Mouse (Mus musculus) midbrain, embryonic 14.5 days (tissue): Measurements from ENCODE around the gene Ajm1. TPM values are rescaled to one million over a fixed set of nuclear protein-coding genes. Genes with fewer than 3 reads are reported as not detected.

ENCODE experiments used
- ATAC-seq: fragments of 200-750 bp; cut with Nextera tagmentation; 2 replicates; pipeline ENCODE4 v1.8.0; 2017; ENCODE audit warnings: moderate number of reproducible peaks, moderate library complexity; ENCODE audit not compliant: low FRiP score, low TSS enrichment
- DNase-seq: peaks from one replicate; pipeline ENCODE4 v3.0.0-alpha.2; 2015
- H3K27ac ChIP-seq: fragments of 300-500 bp; sonication (generic); replicated peaks from 2 replicates; pipeline ENCODE4 v1.5.1; 2014; ENCODE audit warnings: mild to moderate bottlenecking, low read depth, low read length, moderate library complexity
- H3K27me3 ChIP-seq: fragments of 300-500 bp; sonication (generic); 2 replicates; pipeline ENCODE4 v1.6.1; 2014; ENCODE audit warnings: low read length, control low read depth, mixed read lengths; ENCODE audit not compliant: control insufficient read depth, insufficient read depth
- H3K36me3 ChIP-seq: fragments of 300-500 bp; sonication (generic); 2 replicates; pipeline ENCODE4 v1.6.1; 2014; ENCODE audit warnings: low read length, control low read depth; ENCODE audit not compliant: control insufficient read depth, insufficient read depth
- H3K4me1 ChIP-seq: fragments of 300-500 bp; sonication (generic); 2 replicates; pipeline ENCODE4 v1.6.1; 2014; ENCODE audit warnings: mild to moderate bottlenecking, antibody characterized with exemption, low read length, control low read depth; ENCODE audit not compliant: control insufficient read depth, insufficient read depth
- H3K4me2 ChIP-seq: fragments of 300-500 bp; sonication (generic); 2 replicates; pipeline ENCODE4 v1.6.1; 2014; ENCODE audit warnings: mild to moderate bottlenecking, low read length, moderate library complexity
- H3K4me3 ChIP-seq: fragments of 300-500 bp; sonication (generic); replicated peaks from 2 replicates; pipeline ENCODE4 v1.5.1; 2014; ENCODE audit warnings: low read depth, low read length
- H3K9ac ChIP-seq: fragments of 300-500 bp; sonication (generic); replicated peaks from 2 replicates; pipeline ENCODE4 v1.6.1; 2014; ENCODE audit warnings: mild to moderate bottlenecking, low read length, moderate library complexity
- H3K9me3 ChIP-seq: fragments of 300-500 bp; sonication (generic); 2 replicates; pipeline ENCODE4 v1.6.1; 2016; ENCODE audit warnings: low read length, control low read depth, mixed read lengths; ENCODE audit not compliant: control insufficient read depth
- WGBS: fragments of 180-500 bp; shearing (Covaris S2); extraction: QIAGEN DNeasy Blood & Tissue Kit; methylation state at CpG from one replicate; pipeline ENCODE4 v1.1.7; 2014; 5-methylcytosine and 5-hydroxymethylcytosine counted together
- polyA plus RNA-seq: library from polyadenylated mRNA; unstranded; fragments of >200 nt; fragmentation: Nextera tagmentation; extraction: Ambion mirVana; gene quantifications from 2 replicates; pipeline ENCODE4 v1.2.1, GENCODE M21; 2014

The Ajm1 gene
- polyA plus RNA-seq, 1 experiment from 2014 or later, result 9.2 TPM

DNA sequence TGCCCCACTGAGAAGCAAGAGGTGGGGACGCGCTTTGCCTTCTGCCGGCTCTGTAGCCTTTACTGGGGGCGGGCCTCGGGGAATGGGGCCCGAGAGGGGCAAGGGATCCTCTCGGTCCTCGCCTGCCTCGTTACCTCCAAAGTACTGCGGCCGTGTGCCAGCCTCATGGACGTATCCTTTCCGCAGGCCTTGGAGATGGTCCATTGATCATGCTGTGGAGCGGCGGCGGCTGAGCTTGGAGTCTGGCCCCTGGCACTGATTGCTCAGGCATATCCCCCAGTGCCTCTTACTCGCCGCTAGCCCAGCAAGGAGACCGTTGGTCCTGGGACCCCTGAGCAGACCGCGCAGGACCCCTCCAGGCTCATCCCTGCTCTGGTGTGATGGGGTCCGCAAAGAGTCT, 34.8 kb upstream of the Ajm1 start:
- Histone ChIP-seq H3K4me1 (peaks cover 4% of the 10 kb centered on the region; the same call in 1 of the 2 replicates), H3K27ac (no peak overlapping the region), H3K4me3 (no peak overlapping the region), H3K9ac (no peak overlapping the region), H3K27me3 (peaks cover 35% of the 10 kb centered on the region; the same call in 1 of the 2 replicates), H3K4me2 (no peak overlapping the region), H3K36me3 (no peaks in the 10 kb centered on the region), H3K9me3 (no peaks in the 10 kb centered on the region)
- no peak for ATAC-seq
- WGBS, result 17% methylated on average over 22 of the region's 22 CpGs
- DNase-seq, result no peak

- Histone ChIP-seq H3K36me3 (no peaks in the 10 kb centered on the region), H3K4me1 (peaks cover 15% of the 10 kb centered on the region), H3K4me2 (peak overlapping the region; percentile 74), H3K9ac (peak overlapping the region; percentile 97; the same call in 1 of the 2 replicates), H3K4me3 (peak overlapping the region; percentile 99), H3K27me3 (no peaks in the 10 kb centered on the region), H3K27ac (peak overlapping the region; percentile 91), H3K9me3 (no peaks in the 10 kb centered on the region)
- DNase-seq (no peak), ATAC-seq (peak; percentile 28; the same call in 1 of the 2 replicates)
- WGBS, result 73% methylated on average over 10 of the region's 10 CpGs
Observed at GRCm38 (mm10) chr2:25608671-25609070, 27.1 kb upstream of the Ajm1 start.

GRCm38 (mm10) chr2:25607761-25608622, 26.4 kb upstream of the Ajm1 start, which contains the start of gene Rabl6:
Rabl6 (minus strand) TSS chr2:25608521.
- WGBS, result 1% methylated on average over 80 of the region's 80 CpGs
- Histone ChIP-seq H3K9ac (peak within 1 kb of the TSS; percentile 97), H3K36me3 (no peaks in the 10 kb centered on the region), H3K27me3 (no peaks in the 10 kb centered on the region), H3K9me3 (no peaks in the 10 kb centered on the region), H3K4me2 (peak within 1 kb of the TSS; percentile 74), H3K4me3 (peak within 1 kb of the TSS; percentile 99), H3K4me1 (peaks cover 15% of the 10 kb centered on the region), H3K27ac (peak within 1 kb of the TSS; percentile 91)
- ATAC-seq, result peak; percentile 91
- DNase-seq, result peak; percentile 97

- ATAC-seq (no peak), DNase-seq (no peak)
- H3K4me3 ChIP-seq, result no peak overlapping the region
- H3K9me3 ChIP-seq, result no peaks in the 10 kb centered on the region
- H3K36me3 ChIP-seq, result peaks cover 55% of the 10 kb centered on the region
- 94% methylated on average over 5 of the region's 5 CpGs for WGBS
- H3K9ac ChIP-seq, result no peak overlapping the region
- H3K27ac ChIP-seq, result no peak overlapping the region
- peaks cover 10% of the 10 kb centered on the region for H3K4me1 ChIP-seq
- no peaks in the 10 kb centered on the region for H3K27me3 ChIP-seq
- no peak overlapping the region for H3K4me2 ChIP-seq
Observed at GRCm38 (mm10) chr2:25602526-25602925, 21.0 kb upstream of the Ajm1 start.

- H3K4me3 ChIP-seq, result no peak overlapping the region
- no peak overlapping the region for H3K4me2 ChIP-seq
- no peak for DNase-seq
- H3K9ac ChIP-seq, result no peak overlapping the region
- H3K9me3 ChIP-seq, result no peaks in the 10 kb centered on the region
- WGBS, result 98% methylated on average over 2 of the region's 2 CpGs
- no peaks in the 10 kb centered on the region for H3K4me1 ChIP-seq
- no peak overlapping the region for H3K27ac ChIP-seq
- H3K36me3 ChIP-seq, result peaks cover 79% of the 10 kb centered on the region
- no peaks in the 10 kb centered on the region for H3K27me3 ChIP-seq
- ATAC-seq, result no peak
Observed at GRCm38 (mm10) chr2:25600037-25600436, 18.5 kb upstream of the Ajm1 start.

- H3K4me2 ChIP-seq, result no peak overlapping the region
- ATAC-seq, result no peak
- no peaks in the 10 kb centered on the region for H3K27me3 ChIP-seq
- no peak overlapping the region for H3K9ac ChIP-seq
- 93% methylated on average over 1 of the region's 1 CpGs for WGBS
- H3K36me3 ChIP-seq, result peaks cover 86% of the 10 kb centered on the region
- H3K4me3 ChIP-seq, result no peak overlapping the region
- H3K27ac ChIP-seq, result no peak overlapping the region
- H3K9me3 ChIP-seq, result no peaks in the 10 kb centered on the region
- no peaks in the 10 kb centered on the region for H3K4me1 ChIP-seq
- DNase-seq, result no peak
Observed at GRCm38 (mm10) chr2:25598749-25599148, 17.2 kb upstream of the Ajm1 start.

DNA sequence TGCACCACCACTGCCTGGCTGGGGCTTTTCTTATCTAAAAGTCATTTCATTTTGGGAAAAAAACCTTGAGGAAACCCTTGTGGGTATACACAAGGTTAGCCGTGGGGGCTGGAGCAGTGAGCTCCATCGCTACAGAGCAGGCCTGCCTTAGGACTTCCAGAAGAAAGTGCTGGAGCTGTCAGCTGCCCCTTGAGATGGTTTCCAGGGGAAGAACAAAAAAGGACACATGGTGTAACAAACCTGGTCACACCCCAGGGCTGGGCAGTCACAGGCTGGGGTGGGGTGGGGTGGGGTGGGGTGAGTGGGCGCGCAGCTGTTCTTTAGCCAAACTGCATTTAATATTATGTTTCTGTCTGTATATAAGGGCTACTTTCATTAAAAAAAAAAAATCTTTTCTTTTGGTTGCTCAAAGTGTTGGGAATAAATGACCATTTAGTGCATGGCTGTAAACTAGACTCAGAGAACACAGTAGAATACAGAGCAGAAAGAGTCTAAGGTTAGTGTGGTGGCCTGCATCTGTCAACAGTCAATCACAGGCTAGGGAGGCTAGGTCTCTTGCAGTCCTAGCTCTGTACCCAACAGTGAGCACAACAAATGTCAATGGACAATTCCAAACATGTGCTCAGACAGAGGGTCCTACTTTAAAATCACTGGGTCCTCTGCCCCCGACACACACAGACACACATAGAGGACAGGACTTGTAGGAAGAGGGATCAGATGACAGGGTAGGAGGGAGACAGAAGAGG, 15.4 kb upstream of the Ajm1 start:
- no peak overlapping the region for H3K4me3 ChIP-seq
- H3K36me3 ChIP-seq, result peaks cover 94% of the 10 kb centered on the region
- no peak overlapping the region for H3K9ac ChIP-seq
- no peak overlapping the region for H3K4me2 ChIP-seq
- DNase-seq (no peak), ATAC-seq (no peak)
- 98% methylated on average over 5 of the region's 5 CpGs for WGBS
- no peaks in the 10 kb centered on the region for H3K27me3 ChIP-seq
- no peak overlapping the region for H3K27ac ChIP-seq
- H3K9me3 ChIP-seq, result no peaks in the 10 kb centered on the region
- no peaks in the 10 kb centered on the region for H3K4me1 ChIP-seq

- DNase-seq, result peak; percentile 10
- Histone ChIP-seq H3K27ac (no peak overlapping the region), H3K27me3 (no peaks in the 10 kb centered on the region), H3K4me3 (no peak overlapping the region), H3K4me1 (no peaks in the 10 kb centered on the region), H3K9ac (no peak overlapping the region), H3K9me3 (no peaks in the 10 kb centered on the region), H3K36me3 (peaks cover 89% of the 10 kb centered on the region), H3K4me2 (no peak overlapping the region)
- 91% methylated on average over 2 of the region's 2 CpGs for WGBS
- no peak for ATAC-seq
Observed at GRCm38 (mm10) chr2:25591863-25592262, 10.3 kb upstream of the Ajm1 start.
